ENCODE assay signal across 13 mouse cellular contexts in the genomic region with DNA sequence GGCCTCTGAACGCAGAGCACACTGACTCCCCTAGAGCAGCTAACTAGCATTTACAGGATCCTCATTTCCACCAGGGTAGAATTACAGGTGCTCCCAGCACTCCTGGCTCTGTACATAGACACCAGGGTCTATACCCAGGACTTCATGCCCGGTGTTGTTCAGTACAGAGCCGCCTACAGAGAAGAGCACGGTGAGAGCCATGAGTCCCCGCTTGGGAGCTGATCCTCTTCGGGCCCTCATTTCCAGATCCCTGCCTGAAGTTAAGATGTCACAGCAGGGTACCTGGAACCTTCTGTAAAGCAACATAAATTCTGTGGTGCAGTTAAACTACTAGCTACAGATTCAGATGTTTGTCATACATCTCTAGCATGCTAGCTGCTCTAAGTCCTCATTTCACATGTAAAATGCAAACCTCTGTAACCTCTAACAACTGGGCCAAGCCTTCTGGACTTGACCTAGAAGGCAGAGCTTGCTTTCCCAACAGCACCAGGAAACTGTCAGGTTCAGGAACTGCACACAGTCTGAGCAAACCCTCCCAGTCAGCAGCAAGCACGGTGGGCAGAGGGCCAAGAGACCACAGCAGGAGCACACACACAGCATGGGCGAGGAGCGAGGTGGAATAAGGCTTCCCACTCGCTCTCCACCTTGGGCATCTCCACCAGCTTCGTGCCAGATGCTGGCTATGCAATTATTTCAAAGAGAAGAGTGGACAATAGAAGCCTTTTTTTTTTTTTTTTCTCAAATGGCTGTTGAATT. TPM values are rescaled to one million over a fixed set of nuclear protein-coding genes. Genes with fewer than 3 reads are reported as not detected.
A peak's percentile ranks its signal among the peaks of the same experiment; 100 is the strongest.
DNase-seq lines count a peak whose midpoint lies in the region; ATAC-seq and TF ChIP-seq lines count a peak whose summit lies in the region.
"Had no signal": no experiment of that assay in that cellular context is flagged by ENCODE, and none has a peak within 500 bp of the region (broad histone marks: within the 10 kb centered on the region; RNA-seq: fewer than 3 reads in every experiment).

No protein-coding gene starts in this region.

- no peak for TF ChIP-seq POLR2A in cerebellum, adult 2 months (IDR thresholded peaks at IDR 0.05; ENCODE audit: borderline replicate concordance, insufficient read depth, low read length)

- H3K9me3 ChIP-seq in lung, embryonic 14.5 days (ENCODE audit: low read depth, low read length): no peaks in the 10 kb centered on the region
- no peaks in the 10 kb centered on the region for H3K9me3 ChIP-seq in lung, postnatal 0 days (ENCODE audit: low read length)
- no peaks in the 10 kb centered on the region for H3K9me3 ChIP-seq in hindbrain, postnatal 0 days (ENCODE audit: low read length)
- H3K9me3 ChIP-seq: heart, embryonic 12.5 days had no signal

- WGBS in lung, embryonic 14.5 days: 79% methylated on average over 11 of the region's 11 CpGs
- WGBS in lung, postnatal 0 days: 75% methylated on average over 11 of the region's 11 CpGs
- WGBS in cerebellum, adult 2 months: 7% methylated on average over 11 of the region's 11 CpGs
- WGBS in hindbrain, postnatal 0 days: 39% methylated on average over 11 of the region's 11 CpGs

- no peak overlapping the region for H3K4me3 ChIP-seq in lung, embryonic 14.5 days (ENCODE audit: low read depth, low read length)
- no peak overlapping the region for H3K4me3 ChIP-seq in lung, postnatal 0 days (ENCODE audit: low read depth, low read length)
- no peak overlapping the region for H3K4me3 ChIP-seq in cerebellum, adult 2 months (replicated peaks; ENCODE audit: insufficient read depth, low read depth, low read length)
- H3K4me3 ChIP-seq in hindbrain, postnatal 0 days (ENCODE audit: low read length): no peak overlapping the region
- H3K4me3 ChIP-seq: heart, embryonic 12.5 days had no signal

- peak; percentile 48; the same call in 1 of the 2 replicates for ATAC-seq in lung, embryonic 14.5 days (ENCODE audit: insufficient read depth)
- ATAC-seq in lung, postnatal 0 days: no peak
- no peak for ATAC-seq in hindbrain, postnatal 0 days
- ATAC-seq: liver, postnatal 0 days had no signal

- no peak for TF ChIP-seq CTCF in lung, embryonic 14.5 days (IDR thresholded peaks at IDR 0.05; ENCODE audit: low read depth)
- TF ChIP-seq CTCF in lung, postnatal 0 days (IDR thresholded peaks at IDR 0.05): no peak
- no peak for TF ChIP-seq CTCF in cerebellum, adult 2 months (IDR thresholded peaks at IDR 0.05; ENCODE audit: borderline replicate concordance, insufficient read depth, low read depth, low read length)
- TF ChIP-seq CTCF in hindbrain, postnatal 0 days (IDR thresholded peaks at IDR 0.05; ENCODE audit: low read depth): no peak

- H3K4me1 ChIP-seq in lung, embryonic 14.5 days (ENCODE audit: insufficient read depth): no peaks in the 10 kb centered on the region
- no peaks in the 10 kb centered on the region for H3K4me1 ChIP-seq in lung, postnatal 0 days (ENCODE audit: insufficient read depth, low read depth, low read length)
- H3K4me1 ChIP-seq in cerebellum, adult 2 months (ENCODE audit: control insufficient read depth, insufficient read depth, low read length): peaks cover 19% of the 10 kb centered on the region
- peaks cover 7% of the 10 kb centered on the region; the same call in 1 of the 2 replicates for H3K4me1 ChIP-seq in hindbrain, postnatal 0 days (ENCODE audit: insufficient read depth, low read length)

- H3K27me3 ChIP-seq in lung, embryonic 14.5 days (ENCODE audit: insufficient read depth, low read length): no peaks in the 10 kb centered on the region
- no peaks in the 10 kb centered on the region for H3K27me3 ChIP-seq in lung, postnatal 0 days (replicated peaks; ENCODE audit: insufficient read depth, low read length)
- no peaks in the 10 kb centered on the region for H3K27me3 ChIP-seq in cerebellum, adult 2 months (ENCODE audit: control insufficient read depth, insufficient read depth, low read length)
- no peaks in the 10 kb centered on the region for H3K27me3 ChIP-seq in hindbrain, postnatal 0 days (ENCODE audit: insufficient read depth, low read length)
- H3K27me3 ChIP-seq: heart, embryonic 12.5 days had no signal

- H3K36me3 ChIP-seq in lung, embryonic 14.5 days (ENCODE audit: insufficient read depth): peaks cover 68% of the 10 kb centered on the region
- peaks cover 27% of the 10 kb centered on the region for H3K36me3 ChIP-seq in lung, postnatal 0 days (ENCODE audit: insufficient read depth, low read length)
- H3K36me3 ChIP-seq in hindbrain, postnatal 0 days (ENCODE audit: insufficient read depth, low read length): peaks cover 29% of the 10 kb centered on the region

- H3K4me2 ChIP-seq in lung, embryonic 14.5 days: no peak overlapping the region
- no peak overlapping the region for H3K4me2 ChIP-seq in lung, postnatal 0 days (replicated peaks; ENCODE audit: low read depth, low read length)
- H3K4me2 ChIP-seq in hindbrain, postnatal 0 days (ENCODE audit: low read depth, low read length): no peak overlapping the region
- H3K4me2 ChIP-seq: heart, embryonic 12.5 days had no signal

- no peak for TF ChIP-seq EP300 in lung, postnatal 0 days (IDR thresholded peaks at IDR 0.05)

- H3K27ac ChIP-seq in lung, embryonic 14.5 days (ENCODE audit: low read depth): no peak overlapping the region
- no peak overlapping the region for H3K27ac ChIP-seq in lung, postnatal 0 days (ENCODE audit: low read length)
- H3K27ac ChIP-seq in cerebellum, adult 2 months (ENCODE audit: insufficient read depth, low read length): no peak overlapping the region
- H3K27ac ChIP-seq in hindbrain, postnatal 0 days: peak overlapping the region; percentile 41

- DNase-seq in heart, adult 11 months: peak; percentile 82
- DNase-seq in heart, postnatal 10 days: no peak
- DNase-seq in lung, embryonic 14.5 days: peak; percentile 36
- no peak for DNase-seq in lung, postnatal 0 days (ENCODE audit: low spot score)
- DNase-seq in cerebellum, adult 2 months: peak; percentile 71 to 74
- peak; percentile 69 for DNase-seq in hindbrain, postnatal 0 days (ENCODE audit: low spot score)
- no peak for DNase-seq in ovary, postnatal 36 days (ENCODE audit: low spot score)
- DNase-seq in gastrocnemius, postnatal 14 days: no peak
- DNase-seq: adrenal gland, postnatal 14 days; kidney, adult 18-20 months; liver, postnatal 0 days; retina, postnatal 1 day had no signal

- intact Hi-C loops in heart, postnatal 10 days (cut with DNase I): no loop called here
- intact Hi-C loops in gastrocnemius, postnatal 14 days (cut with DNase I; ENCODE audit: low total_unique reads): no loop called here

- no peak overlapping the region for H3K9ac ChIP-seq in lung, embryonic 14.5 days
- no peak overlapping the region for H3K9ac ChIP-seq in lung, postnatal 0 days (replicated peaks; ENCODE audit: low read depth)
- no peak overlapping the region for H3K9ac ChIP-seq in hindbrain, postnatal 0 days (replicated peaks; ENCODE audit: low read length)
- H3K9ac ChIP-seq: heart, embryonic 12.5 days; liver, postnatal 0 days had no signal

RNA-seq across cellular contexts. Expression of gene Ralbp1, which starts 37.7 kb away (rescaled TPM):
- total RNA-seq in heart, postnatal 10 days (2021): 10 to 100 TPM; 30.7 to 38.1 TPM
- 61.4 and 65.8 TPM in 2 replicates for polyA plus RNA-seq in lung, embryonic 14.5 days (2014; fragmentation: Nextera tagmentation; extraction: Ambion mirVana)
- polyA plus RNA-seq in lung, postnatal 0 days (2015; fragmentation: Nextera tagmentation; extraction: Ambion mirVana): 151 and 155 TPM in 2 replicates
- polyA plus RNA-seq in cerebellum, adult 2 months (2012; rRNA removed): 44.9 and 48.5 TPM in 2 replicates
- total RNA-seq in hindbrain, postnatal 0 days (2014; rRNA removed): 34.0 and 35.9 TPM in 2 replicates
- 51.6 and 54.0 TPM in 2 replicates for polyA plus RNA-seq in hindbrain, postnatal 0 days (2015; fragmentation: Nextera tagmentation; extraction: Ambion mirVana)
- 10 to 100 TPM; 25.3 to 25.8 TPM for total RNA-seq in gastrocnemius, postnatal 14 days (2021)

Comparison
In these comparisons a context has a peak if more than half of its experiments do, and no peak if none do; other contexts are left out.
1. DNase-seq: peak in heart, adult 11 months (single experiment), lung, embryonic 14.5 days (single experiment), cerebellum, adult 2 months (2 of 2) and hindbrain, postnatal 0 days (single experiment); none in heart, postnatal 10 days (0 of 2), lung, postnatal 0 days (single experiment), ovary, postnatal 36 days (single experiment) and gastrocnemius, postnatal 14 days (single experiment).